Mouse (Mus musculus) large intestine, adult 2 months (tissue): Measurements from ENCODE around the gene Trnp1. TPM values are rescaled to one million over a fixed set of nuclear protein-coding genes. Genes with fewer than 3 reads are reported as not detected.
"Not testable (repeated sequence)": the region's sequence is repeated elsewhere in the genome, so short reads cannot be mapped to it uniquely, and the experiment has no call there.

Experiments used
- DNase-seq: peaks from one replicate; pipeline ENCODE4 v3.0.0-alpha.2; 2012; ENCODE audit warnings: low read depth, low spot score
- WGBS: fragments of 180-500 bp; shearing (Covaris S2); methylation state at CpG from one replicate; pipeline ENCODE4 v1.1.7; 2018; 5-methylcytosine and 5-hydroxymethylcytosine counted together
- polyA plus RNA-seq: library from polyadenylated mRNA; depleted of rRNA; stranded (reverse); fragments of >200 nt; gene quantifications from 2 replicates; pipeline ENCODE4 v1.2.3, GENCODE M21; 2012; rRNA removed

The Trnp1 gene
- 6.5 and 7.9 TPM in 2 replicates for polyA plus RNA-seq

DNA sequence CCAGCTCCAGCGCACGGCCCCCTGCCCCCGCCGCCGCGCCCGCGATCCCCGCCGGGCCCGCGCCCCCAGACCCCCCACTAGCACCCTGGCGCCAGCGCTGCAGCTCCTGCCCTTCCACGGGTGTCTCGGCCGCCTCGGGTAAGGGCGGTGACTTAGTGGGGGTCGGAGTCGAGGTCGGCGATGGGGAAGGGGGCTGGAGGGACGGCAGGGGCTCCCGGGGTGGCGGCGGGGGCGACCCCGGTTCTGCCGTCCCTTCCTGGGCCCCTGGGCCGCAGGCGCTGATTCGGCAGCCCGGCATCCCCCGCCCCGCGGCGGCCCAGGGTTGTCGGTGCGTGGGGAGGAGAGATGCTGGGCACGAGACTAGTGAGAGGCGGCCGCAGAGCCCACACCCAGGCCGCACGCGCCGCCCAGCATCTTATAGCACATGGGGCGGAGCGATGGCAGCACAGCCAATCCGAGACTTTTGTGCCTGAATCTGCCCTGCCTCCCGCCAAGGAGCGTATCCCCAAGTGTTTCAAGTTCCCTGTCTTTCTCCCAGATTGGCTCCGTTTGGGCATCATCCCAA, at the start of gene Trnp1:
Gene Trnp1 (minus strand): TSS at position 391 of the 565 bp plus-strand sequence.
- peak; percentile 46 for DNase-seq
- under 1% methylated on average over 53 of the region's 53 CpGs for WGBS

GRCm38 (mm10) chr4:133545272-133546231, 47.2 kb upstream of the Trnp1 start, which contains the start of gene Nudc:
Gene Nudc, minus strand, starts transcription at chr4:133545996.
- peak; percentile 92 for DNase-seq
- under 1% methylated on average over 77 of the region's 77 CpGs for WGBS

- DNase-seq, result no peak
- 69% methylated on average over 5 of the region's 5 CpGs for WGBS
Measured at GRCm38 (mm10) chr4:133536652-133537051, 38.3 kb upstream of the Trnp1 start.

DNA sequence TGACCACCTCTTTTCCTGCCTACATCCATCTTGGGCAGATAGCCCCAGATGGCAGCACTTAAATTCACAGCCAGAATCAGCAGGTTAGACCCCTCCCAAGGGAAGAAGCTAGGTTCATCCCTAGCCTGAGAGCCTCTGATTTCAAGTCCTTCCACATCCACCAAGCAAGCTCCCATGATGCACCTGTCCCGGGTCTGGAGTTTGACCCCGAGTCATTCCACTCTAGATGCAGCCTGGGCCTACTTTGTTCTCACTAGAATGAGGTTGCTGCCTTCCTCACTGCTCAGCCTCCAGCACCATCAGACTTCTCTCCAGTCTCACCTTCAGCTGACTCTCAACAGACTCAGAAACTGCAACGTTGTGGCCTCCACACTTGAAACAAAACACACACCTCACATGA, 37.7 kb upstream of the Trnp1 start:
- DNase-seq, result no peak
- 32% methylated on average over 3 of the region's 3 CpGs for WGBS

- no peak for DNase-seq
- WGBS, result 53% methylated on average over 3 of the region's 3 CpGs
Measured at GRCm38 (mm10) chr4:133532777-133533176, 34.4 kb upstream of the Trnp1 start.

DNA sequence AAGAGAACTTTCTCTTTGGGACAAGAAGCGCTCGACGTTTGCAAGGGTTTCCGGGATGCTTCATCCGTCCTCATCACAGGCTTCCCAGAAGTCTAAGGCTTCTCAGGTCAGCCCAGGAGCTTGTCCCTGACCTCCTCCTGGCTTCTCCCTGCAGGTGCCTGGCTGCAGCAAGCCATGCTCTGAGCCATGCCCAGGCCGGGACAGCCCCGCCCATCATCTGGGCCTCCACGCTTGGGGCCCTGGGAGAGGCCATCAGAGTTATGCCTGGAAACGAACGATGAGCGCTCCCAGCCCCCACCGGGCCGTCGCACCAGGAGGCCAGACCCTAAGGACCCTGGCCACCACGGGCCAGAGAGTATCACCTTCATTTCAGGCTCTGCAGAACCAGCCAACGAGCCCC, 29.4 kb upstream of the Trnp1 start:
- 63% methylated on average over 16 of the region's 16 CpGs for WGBS
- DNase-seq, result no peak

GRCm38 (mm10) chr4:133521502-133521901, 23.2 kb upstream of the Trnp1 start:
- DNase-seq, result no peak
- 44% methylated on average over 2 of the region's 2 CpGs for WGBS

- 4% methylated on average over 25 of the region's 25 CpGs for WGBS
- DNase-seq, result no peak
Measured at GRCm38 (mm10) chr4:133519369-133519665, 21.0 kb upstream of the Trnp1 start.

DNA sequence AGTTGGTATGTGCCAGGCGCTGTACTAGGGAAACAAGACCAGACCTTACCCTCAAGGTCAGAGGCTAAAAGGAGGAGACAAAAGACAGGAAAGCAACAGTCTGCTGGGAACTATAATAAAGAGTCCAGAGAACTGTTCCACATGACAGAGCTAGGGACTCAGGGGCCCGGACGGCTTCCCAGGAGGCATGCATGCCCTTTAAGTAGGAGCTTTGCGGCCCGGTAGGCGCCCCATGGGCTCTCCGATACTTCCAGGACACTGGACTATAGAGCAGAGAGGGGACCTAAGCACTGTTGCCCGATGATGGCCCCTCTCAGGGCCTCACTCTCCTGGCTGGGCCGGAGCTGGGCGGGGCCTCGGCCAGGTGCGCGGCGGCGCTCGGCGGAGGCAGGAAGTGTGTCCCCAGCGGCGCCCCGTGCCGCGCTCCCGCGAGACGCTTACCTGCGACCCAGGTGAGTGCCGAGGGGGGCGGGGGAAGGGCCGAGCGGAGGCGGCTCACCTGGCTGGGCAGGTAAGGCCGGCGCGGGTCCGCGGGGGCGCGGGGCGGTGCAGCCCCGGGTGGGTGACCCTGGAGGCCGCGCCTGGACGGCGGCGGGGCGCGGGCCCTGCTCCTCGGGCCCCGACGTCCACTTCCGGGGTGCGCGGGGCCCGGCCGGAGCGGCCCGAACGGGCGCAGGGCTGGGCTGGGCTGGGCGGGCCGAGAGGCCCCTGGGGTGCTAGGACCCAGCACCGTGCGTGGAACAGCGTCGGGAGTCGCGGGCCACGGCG, 20.4 kb upstream of the Trnp1 start, which contains the start of gene Kdf1:
Gene Kdf1 (plus strand): TSS at position 363 of the 768 bp plus-strand sequence.
- DNase-seq, result peak; percentile 44
- WGBS, result 3% methylated on average over 66 of the region's 69 CpGs

DNA sequence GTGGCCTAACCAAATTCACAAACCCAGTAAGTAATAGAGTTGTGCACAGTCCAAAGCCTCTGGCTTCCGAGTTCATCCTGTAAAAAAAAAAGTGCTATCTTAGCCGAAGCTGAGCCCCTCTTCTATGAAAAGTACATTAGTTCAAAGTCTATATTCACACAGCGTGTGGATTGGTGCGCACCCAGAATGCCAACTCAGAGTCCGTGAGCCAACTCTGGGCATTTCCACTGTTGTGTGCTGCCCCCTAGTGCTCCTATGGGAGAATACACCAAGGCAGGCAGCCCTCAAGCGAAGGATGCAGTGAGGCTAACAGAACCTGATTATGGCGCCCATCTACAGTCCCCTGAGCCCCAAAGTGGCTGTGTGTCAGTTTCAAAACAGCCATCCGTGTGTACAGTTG, 14.6 kb upstream of the Trnp1 start:
- DNase-seq, result peak; percentile 60
- 8% methylated on average over 8 of the region's 8 CpGs for WGBS

GRCm38 (mm10) chr4:133512511-133512910, 14.2 kb upstream of the Trnp1 start:
- DNase-seq, result not testable (repeated sequence)
- WGBS, result 54% methylated on average over 5 of the region's 5 CpGs

GRCm38 (mm10) chr4:133511050-133511449, 12.7 kb upstream of the Trnp1 start:
- DNase-seq, result no peak
- 70% methylated on average over 5 of the region's 5 CpGs for WGBS

DNA sequence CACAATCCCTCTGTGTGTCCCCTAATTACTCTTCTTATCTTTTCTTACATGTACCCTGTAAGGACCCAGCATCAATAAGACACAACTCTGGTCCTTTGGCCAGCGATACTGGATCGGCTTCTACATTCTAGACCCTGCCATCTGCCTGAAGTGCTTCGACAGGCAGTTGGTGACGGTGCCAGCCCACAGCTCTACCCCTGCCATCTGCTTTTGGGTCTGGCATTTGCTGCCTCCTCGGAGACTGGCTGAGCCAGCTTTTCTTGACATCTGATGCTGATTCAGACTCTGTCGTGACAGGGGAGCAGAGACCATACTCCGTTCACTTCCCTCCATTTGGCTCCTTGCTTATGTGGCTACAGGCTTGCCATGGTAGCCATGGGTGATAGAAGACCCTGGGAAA, 10.6 kb upstream of the Trnp1 start:
- DNase-seq, result no peak
- 90% methylated on average over 7 of the region's 7 CpGs for WGBS

DNA sequence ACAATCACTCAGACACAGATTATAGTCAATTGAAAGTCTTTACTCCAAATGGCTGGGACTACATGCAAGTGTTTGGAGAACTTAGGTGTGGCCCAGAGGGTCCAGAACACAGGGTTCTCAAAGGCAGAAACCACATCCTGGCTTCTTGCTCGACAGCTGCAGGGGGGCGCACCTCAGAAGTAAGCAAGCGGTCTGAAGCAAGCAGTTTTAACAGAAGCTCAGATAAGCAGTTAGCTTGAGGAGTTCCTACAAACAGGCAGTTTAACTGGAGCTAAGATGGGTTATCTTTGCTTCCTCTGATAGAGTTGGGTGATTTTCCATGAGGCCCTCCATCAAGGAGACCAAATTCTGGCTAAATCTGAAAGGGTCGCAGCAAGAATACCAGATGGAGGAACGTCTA, 8.2 kb upstream of the Trnp1 start:
- no peak for DNase-seq
- 62% methylated on average over 5 of the region's 5 CpGs for WGBS

- WGBS, result 42% methylated on average over 9 of the region's 9 CpGs
- DNase-seq, result no peak
Measured at GRCm38 (mm10) chr4:133504755-133505485, 6.6 kb upstream of the Trnp1 start.

DNA sequence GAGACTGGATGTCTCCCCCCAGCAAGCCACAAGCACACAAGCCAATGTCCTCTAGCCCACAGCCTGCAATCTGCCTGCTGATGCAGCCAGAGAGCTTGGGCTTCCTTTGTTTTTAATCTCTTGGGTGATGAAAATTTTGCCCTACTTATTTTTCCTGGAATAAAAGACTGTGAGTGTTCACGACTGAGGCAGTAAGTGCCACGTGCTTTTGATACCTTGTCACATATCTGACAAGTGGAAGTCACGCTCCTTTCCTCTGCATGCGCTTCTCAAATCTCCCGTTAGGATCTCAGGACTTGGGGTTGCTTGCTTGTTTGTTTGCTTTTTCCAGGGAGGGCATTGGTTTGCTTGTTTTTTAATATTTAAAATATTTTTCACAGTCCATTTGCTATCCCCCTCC, 6.0 kb upstream of the Trnp1 start:
- WGBS, result 47% methylated on average over 5 of the region's 5 CpGs
- DNase-seq, result no peak

DNA sequence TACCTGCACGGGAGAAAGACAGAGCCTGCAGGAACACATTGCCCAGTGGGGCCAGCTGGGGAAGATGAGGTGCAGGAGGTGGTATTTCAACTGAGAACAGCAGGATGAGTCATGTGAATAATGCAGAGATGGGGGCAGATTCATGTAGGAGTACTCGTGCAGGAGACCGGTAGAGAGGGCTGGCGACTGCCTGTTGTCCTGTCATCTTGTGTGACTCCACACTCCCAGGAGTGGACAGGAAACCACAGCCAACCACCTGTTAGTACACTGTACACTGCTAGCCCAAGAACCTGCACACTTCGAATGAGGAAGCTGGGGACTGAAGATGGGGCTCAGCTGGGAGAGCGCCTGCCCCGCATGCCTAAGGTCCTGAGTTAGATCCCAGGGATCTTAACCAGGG, 3.2 kb upstream of the Trnp1 start:
- WGBS, result 52% methylated on average over 7 of the region's 7 CpGs
- no peak for DNase-seq

- WGBS, result 2% methylated on average over 70 of the region's 70 CpGs
- DNase-seq, result no peak
Measured at GRCm38 (mm10) chr4:133497461-133498159, 740 bp downstream of the Trnp1 start.
